Mouse (Mus musculus) testis, postnatal 10 days (tissue): ENCODE measurements around the gene Psmb8.
A peak's percentile ranks its signal among the peaks of the same experiment; 100 is the strongest.

Experiments
- DNase-seq: peaks from one replicate; pipeline ENCODE4 v3.0.0; 2021; ENCODE audit warnings: low spot score

Psmb8 gene

GRCm38 (mm10) chr17:34196941-34197894, at the start of gene Psmb8:
Psmb8 (plus strand) TSS chr17:34197721.
- peak; percentile 92 for DNase-seq

- no peak for DNase-seq
Observed at GRCm38 (mm10) chr17:34152923-34153322, 44.6 kb upstream of the Psmb8 start, which contains the start of gene H2-DMb1. H2-DMb1 (plus strand) TSS chr17:34153072.

- no peak for DNase-seq
Observed at GRCm38 (mm10) chr17:34155534-34155933, 42.0 kb upstream of the Psmb8 start.

GRCm38 (mm10) chr17:34164202-34164895, 33.2 kb upstream of the Psmb8 start:
- DNase-seq: no peak

- DNase-seq: no peak
Observed at GRCm38 (mm10) chr17:34165033-34165730, 32.3 kb upstream of the Psmb8 start.

- DNase-seq: no peak
Observed at GRCm38 (mm10) chr17:34169279-34169678, 28.2 kb upstream of the Psmb8 start.

- DNase-seq: no peak
Observed at GRCm38 (mm10) chr17:34170487-34170876, 27.0 kb upstream of the Psmb8 start.

GRCm38 (mm10) chr17:34170877-34171498, 26.5 kb upstream of the Psmb8 start:
- DNase-seq: peak; percentile 91

- no peak for DNase-seq
Observed at GRCm38 (mm10) chr17:34172528-34172927, 25.0 kb upstream of the Psmb8 start.

GRCm38 (mm10) chr17:34174075-34174474, 23.4 kb upstream of the Psmb8 start:
- no peak for DNase-seq

GRCm38 (mm10) chr17:34177179-34177578, 20.3 kb upstream of the Psmb8 start:
- DNase-seq: no peak

GRCm38 (mm10) chr17:34179019-34179418, 18.5 kb upstream of the Psmb8 start:
- DNase-seq: no peak

GRCm38 (mm10) chr17:34179913-34180859, 17.3 kb upstream of the Psmb8 start:
- DNase-seq: no peak

- no peak for DNase-seq
Observed at GRCm38 (mm10) chr17:34183564-34184219, 13.8 kb upstream of the Psmb8 start.

- no peak for DNase-seq
Observed at GRCm38 (mm10) chr17:34185526-34185925, 12.0 kb upstream of the Psmb8 start.

- no peak for DNase-seq
Observed at GRCm38 (mm10) chr17:34186885-34187260, 10.6 kb upstream of the Psmb8 start.

- DNase-seq: peak; percentile 99
Observed at GRCm38 (mm10) chr17:34187261-34187916, 10.1 kb upstream of the Psmb8 start, which contains the start of the genes Tap1 and Psmb9. Tap1 (plus strand) TSS chr17:34187553. Psmb9 (minus strand) TSS chr17:34187764.

- DNase-seq: no peak
Observed at GRCm38 (mm10) chr17:34188010-34188409, 9.5 kb upstream of the Psmb8 start.

- DNase-seq: no peak
Observed at GRCm38 (mm10) chr17:34188986-34189385, 8.5 kb upstream of the Psmb8 start.

GRCm38 (mm10) chr17:34192852-34193251, 4.7 kb upstream of the Psmb8 start:
- DNase-seq: no peak
